Mouse (Mus musculus) layer of hippocampus, adult 18-20 months (tissue): ENCODE measurements around the gene Tmem28. TPM values are rescaled to one million over a fixed set of nuclear protein-coding genes. Genes with fewer than 3 reads are reported as not detected.

ENCODE experiments used
- DNase-seq, 2 experiments: peaks; one replicate each; pipeline ENCODE4 v3.0.0; 2022; ENCODE audit warnings: low spot score in 2 of 2
- long read RNA-seq: library from polyadenylated mRNA; stranded (forward); transcript quantifications from one replicate; pipeline ENCODE4 v2.0.0, GENCODE M21; 2021
- total RNA-seq, 2 experiments: library from RNA; stranded (reverse); gene quantifications; 2 replicates each; pipeline ENCODE4 v1.2.3; 2021

Gene Tmem28
- total RNA-seq = 10 to 100 TPM; 31.2 to 35.8 TPM
- long read RNA-seq, transcript Tmem28-201 (3 exons, 3,909 nt) = major isoform, 29 of 42 reads
- long read RNA-seq, partial matches to known transcripts = 13 of 42 reads
- long read RNA-seq, other reads (novel, unspliced or antisense) = 0 of 42 reads

- no peak for DNase-seq
Measured at GRCm38 (mm10) chrX:99820790-99821395, at the start of gene Tmem28. Gene Tmem28, plus strand, starts transcription at chrX:99821021.

- DNase-seq = peak in 1 of 2 experiments; percentile 1
Measured at GRCm38 (mm10) chrX:99780308-99780707, 40.5 kb upstream of the Tmem28 start.

GRCm38 (mm10) chrX:99808375-99808774 lies 12.4 kb upstream of the Tmem28 start:
- DNase-seq = peak in 1 of 2 experiments; percentile 43

- DNase-seq = peak in 1 of 2 experiments; percentile 49
Measured at GRCm38 (mm10) chrX:99819395-99819935, 1.4 kb upstream of the Tmem28 start.

- peak; percentile 37 to 64 for DNase-seq
Measured at GRCm38 (mm10) chrX:99819936-99820789, 658 bp upstream of the Tmem28 start.

- peak in 1 of 2 experiments; percentile 41 for DNase-seq
Measured at GRCm38 (mm10) chrX:99842090-99842489, 21.3 kb downstream of the Tmem28 start.

GRCm38 (mm10) chrX:99853261-99853741 lies 32.5 kb downstream of the Tmem28 start:
- peak; percentile 44 to 46 for DNase-seq

- DNase-seq = no peak
Measured at GRCm38 (mm10) chrX:99853834-99854233, 33.0 kb downstream of the Tmem28 start.

- no peak for DNase-seq
Measured at GRCm38 (mm10) chrX:99872228-99872627, 51.4 kb downstream of the Tmem28 start.

- DNase-seq = no peak
Measured at GRCm38 (mm10) chrX:99872632-99873201, 51.9 kb downstream of the Tmem28 start.

- no peak for DNase-seq
Measured at GRCm38 (mm10) chrX:99873259-99873919, 52.6 kb downstream of the Tmem28 start.

GRCm38 (mm10) chrX:99873920-99874296 lies 53.1 kb downstream of the Tmem28 start:
- no peak for DNase-seq

- no peak for DNase-seq
Measured at GRCm38 (mm10) chrX:99876781-99877180, 56.0 kb downstream of the Tmem28 start.

- DNase-seq = no peak
Measured at GRCm38 (mm10) chrX:99883396-99883795, 62.6 kb downstream of the Tmem28 start.

Other genes starting within 250 kb of the Tmem28 start
- gene Eda, start 154.6 kb downstream of the Tmem28 start, total RNA-seq = 1 to 10 TPM; 4.4 to 7.0 TPM